Mouse (Mus musculus) midbrain, embryonic 10.5 days (tissue): ENCODE measurements at regions not wholly inside any gene's neighbourhood (a gene's known extent, or its start where the extent isn't known, plus 50 kb on each side); places are given as distances from the start of the nearest gene placed in this dataset.

Experiments used
- DNase-seq: peaks from one replicate; pipeline ENCODE4 v3.0.0-alpha.2; 2017; ENCODE audit warnings: low spot score
- H3K27ac ChIP-seq: fragments of 300-500 bp; sonication (generic); replicated peaks from 2 replicates; pipeline ENCODE4 v1.5.1; 2016; ENCODE audit warnings: mild to moderate bottlenecking
- H3K27me3 ChIP-seq: fragments of 300-500 bp; sonication (generic); 2 replicates; pipeline ENCODE4 v1.6.1; 2016; ENCODE audit warnings: low read depth, mild to moderate bottlenecking; ENCODE audit not compliant: poor library complexity, severe bottlenecking
- H3K36me3 ChIP-seq: fragments of 300-500 bp; sonication (generic); 2 replicates; pipeline ENCODE4 v1.6.1; 2016; ENCODE audit warnings: mild to moderate bottlenecking, moderate library complexity
- H3K4me1 ChIP-seq: fragments of 300-500 bp; sonication (generic); 2 replicates; pipeline ENCODE4 v1.6.1; 2016
- H3K4me3 ChIP-seq: fragments of 300-500 bp; sonication (generic); 2 replicates; pipeline ENCODE4 v1.5.1; 2016; ENCODE audit warnings: mild to moderate bottlenecking, moderate library complexity
- H3K9me3 ChIP-seq: fragments of 300-500 bp; sonication (generic); replicated peaks from 2 replicates; pipeline ENCODE4 v1.6.1; 2016; ENCODE audit warnings: mild to moderate bottlenecking
- WGBS: fragments of 180-500 bp; shearing (Covaris S2); methylation state at CpG from one replicate; pipeline ENCODE4 v1.1.7; 2016; 5-methylcytosine and 5-hydroxymethylcytosine counted together

GRCm38 (mm10) chr19:26978640-26979007, 92.9 kb downstream of the Gm815 start:
- no peak overlapping the region for H3K4me3 ChIP-seq
- no peaks in the 10 kb centered on the region for H3K27me3 ChIP-seq
- DNase-seq: no peak
- peaks cover 25% of the 10 kb centered on the region for H3K4me1 ChIP-seq
- no peaks in the 10 kb centered on the region for H3K9me3 ChIP-seq
- no peaks in the 10 kb centered on the region for H3K36me3 ChIP-seq
- H3K27ac ChIP-seq: peak overlapping the region; percentile 79
- 55% methylated on average over 3 of the region's 3 CpGs for WGBS

- Histone ChIP-seq H3K4me1 (peaks cover 23% of the 10 kb centered on the region), H3K9me3 (no peaks in the 10 kb centered on the region), H3K27ac (no peak overlapping the region), H3K27me3 (no peaks in the 10 kb centered on the region), H3K36me3 (no peaks in the 10 kb centered on the region), H3K4me3 (no peak overlapping the region)
- no peak for DNase-seq
- 69% methylated on average over 2 of the region's 2 CpGs for WGBS
Measured at GRCm38 (mm10) chr19:26979322-26979721, 93.6 kb downstream of the Gm815 start.

- H3K36me3 ChIP-seq: no peaks in the 10 kb centered on the region
- no peak overlapping the region for H3K4me3 ChIP-seq
- no peak overlapping the region for H3K27ac ChIP-seq
- DNase-seq: no peak
- no peaks in the 10 kb centered on the region for H3K9me3 ChIP-seq
- no peaks in the 10 kb centered on the region for H3K27me3 ChIP-seq
- no peaks in the 10 kb centered on the region for H3K4me1 ChIP-seq
- WGBS: 85% methylated on average over 1 of the region's 1 CpGs
Measured at GRCm38 (mm10) chr19:26986672-26987071, 101.0 kb downstream of the Gm815 start.

- no peak overlapping the region for H3K4me3 ChIP-seq
- no peaks in the 10 kb centered on the region for H3K4me1 ChIP-seq
- H3K27me3 ChIP-seq: no peaks in the 10 kb centered on the region
- 87% methylated on average over 3 of the region's 3 CpGs for WGBS
- no peaks in the 10 kb centered on the region for H3K36me3 ChIP-seq
- no peak for DNase-seq
- H3K27ac ChIP-seq: no peak overlapping the region
- no peaks in the 10 kb centered on the region for H3K9me3 ChIP-seq
Measured at GRCm38 (mm10) chr19:26987197-26987596, 101.5 kb downstream of the Gm815 start.

- H3K36me3 ChIP-seq: no peaks in the 10 kb centered on the region
- no peak overlapping the region for H3K27ac ChIP-seq
- DNase-seq: no peak
- H3K27me3 ChIP-seq: no peaks in the 10 kb centered on the region
- no peaks in the 10 kb centered on the region for H3K9me3 ChIP-seq
- H3K4me3 ChIP-seq: no peak overlapping the region
- WGBS: 89% methylated on average over 6 of the region's 6 CpGs
- no peaks in the 10 kb centered on the region for H3K4me1 ChIP-seq
Measured at GRCm38 (mm10) chr19:26987909-26988456, 102.3 kb downstream of the Gm815 start.

GRCm38 (mm10) chr19:26994586-26995352, 109.1 kb downstream of the Gm815 start:
- H3K36me3 ChIP-seq: no peaks in the 10 kb centered on the region
- H3K4me1 ChIP-seq: 0 out of 2 replicates have a peak, but pooled peaks cover 2% of the 10 kb centered on the region
- no peak overlapping the region for H3K27ac ChIP-seq
- H3K27me3 ChIP-seq: no peaks in the 10 kb centered on the region
- no peak overlapping the region for H3K4me3 ChIP-seq
- H3K9me3 ChIP-seq: no peaks in the 10 kb centered on the region
- no peak for DNase-seq
- WGBS: 72% methylated on average over 4 of the region's 4 CpGs

GRCm38 (mm10) chr19:26999596-26999995, 113.9 kb downstream of the Gm815 start:
- 85% methylated on average over 3 of the region's 3 CpGs for WGBS
- H3K9me3 ChIP-seq: no peaks in the 10 kb centered on the region
- no peak overlapping the region for H3K4me3 ChIP-seq
- no peaks in the 10 kb centered on the region for H3K27me3 ChIP-seq
- no peak for DNase-seq
- H3K4me1 ChIP-seq: 0 out of 2 replicates have a peak, but pooled peaks cover 2% of the 10 kb centered on the region
- H3K36me3 ChIP-seq: no peaks in the 10 kb centered on the region
- no peak overlapping the region for H3K27ac ChIP-seq

GRCm38 (mm10) chr19:27021930-27022329, 136.2 kb downstream of the Gm815 start:
- H3K36me3 ChIP-seq: no peaks in the 10 kb centered on the region
- peaks cover 7% of the 10 kb centered on the region; the same call in 1 of the 2 replicates for H3K4me1 ChIP-seq
- no peak overlapping the region for H3K4me3 ChIP-seq
- WGBS: 89% methylated on average over 3 of the region's 3 CpGs
- no peaks in the 10 kb centered on the region for H3K9me3 ChIP-seq
- H3K27me3 ChIP-seq: no peaks in the 10 kb centered on the region
- DNase-seq: no peak
- H3K27ac ChIP-seq: no peak overlapping the region

GRCm38 (mm10) chr19:27022917-27023316, 137.2 kb downstream of the Gm815 start:
- Histone ChIP-seq H3K9me3 (no peaks in the 10 kb centered on the region), H3K4me1 (peaks cover 7% of the 10 kb centered on the region; the same call in 1 of the 2 replicates)
- WGBS: 88% methylated on average over 5 of the region's 5 CpGs

GRCm38 (mm10) chr19:27028834-27029233, 143.2 kb downstream of the Gm815 start:
- no peaks in the 10 kb centered on the region for H3K9me3 ChIP-seq
- no peak overlapping the region for H3K27ac ChIP-seq
- no peak overlapping the region for H3K4me3 ChIP-seq
- no peaks in the 10 kb centered on the region for H3K27me3 ChIP-seq
- H3K36me3 ChIP-seq: no peaks in the 10 kb centered on the region
- H3K4me1 ChIP-seq: peaks cover 9% of the 10 kb centered on the region
- no peak for DNase-seq
- WGBS: 84% methylated on average over 1 of the region's 1 CpGs

More at GRCm38 (mm10) chr19:27022917-27023316, 137.2 kb downstream of the Gm815 start:
- no peaks in the 10 kb centered on the region for H3K27me3 ChIP-seq
- no peak overlapping the region for H3K27ac ChIP-seq
- no peaks in the 10 kb centered on the region for H3K36me3 ChIP-seq
- H3K4me3 ChIP-seq: no peak overlapping the region
- DNase-seq: no peak

- Histone ChIP-seq H3K36me3 (no peaks in the 10 kb centered on the region), H3K27me3 (no peaks in the 10 kb centered on the region), H3K9me3 (no peaks in the 10 kb centered on the region), H3K4me3 (no peak overlapping the region), H3K27ac (no peak overlapping the region), H3K4me1 (peaks cover 9% of the 10 kb centered on the region)
- WGBS: 78% methylated on average over 7 of the region's 7 CpGs
- no peak for DNase-seq
Measured at GRCm38 (mm10) chr19:27031030-27031700, 145.5 kb downstream of the Gm815 start.

- Histone ChIP-seq H3K4me3 (no peak overlapping the region), H3K27me3 (no peaks in the 10 kb centered on the region), H3K27ac (no peak overlapping the region), H3K4me1 (peaks cover 9% of the 10 kb centered on the region), H3K9me3 (no peaks in the 10 kb centered on the region), H3K36me3 (no peaks in the 10 kb centered on the region)
- no peak for DNase-seq
- 85% methylated on average over 5 of the region's 5 CpGs for WGBS
Measured at GRCm38 (mm10) chr19:27032621-27033020, 146.9 kb downstream of the Gm815 start.

- 56% methylated on average over 3 of the region's 3 CpGs for WGBS
- H3K27ac ChIP-seq: peak overlapping the region; percentile 56
Measured at GRCm38 (mm10) chr19:27038298-27038697, 152.6 kb downstream of the Gm815 start.

More at GRCm38 (mm10) chr19:27038298-27038697, 152.6 kb downstream of the Gm815 start:
- Histone ChIP-seq H3K4me3 (no peak overlapping the region), H3K27me3 (no peaks in the 10 kb centered on the region), H3K36me3 (no peaks in the 10 kb centered on the region), H3K9me3 (no peaks in the 10 kb centered on the region), H3K4me1 (peaks cover 9% of the 10 kb centered on the region)
- no peak for DNase-seq
